Mouse (Mus musculus): ENCODE measurements at regions not wholly inside any gene's neighbourhood (a gene's known extent, or its start where the extent isn't known, plus 50 kb on each side); places are given as distances from the start of the nearest gene placed in this dataset.

DNA sequence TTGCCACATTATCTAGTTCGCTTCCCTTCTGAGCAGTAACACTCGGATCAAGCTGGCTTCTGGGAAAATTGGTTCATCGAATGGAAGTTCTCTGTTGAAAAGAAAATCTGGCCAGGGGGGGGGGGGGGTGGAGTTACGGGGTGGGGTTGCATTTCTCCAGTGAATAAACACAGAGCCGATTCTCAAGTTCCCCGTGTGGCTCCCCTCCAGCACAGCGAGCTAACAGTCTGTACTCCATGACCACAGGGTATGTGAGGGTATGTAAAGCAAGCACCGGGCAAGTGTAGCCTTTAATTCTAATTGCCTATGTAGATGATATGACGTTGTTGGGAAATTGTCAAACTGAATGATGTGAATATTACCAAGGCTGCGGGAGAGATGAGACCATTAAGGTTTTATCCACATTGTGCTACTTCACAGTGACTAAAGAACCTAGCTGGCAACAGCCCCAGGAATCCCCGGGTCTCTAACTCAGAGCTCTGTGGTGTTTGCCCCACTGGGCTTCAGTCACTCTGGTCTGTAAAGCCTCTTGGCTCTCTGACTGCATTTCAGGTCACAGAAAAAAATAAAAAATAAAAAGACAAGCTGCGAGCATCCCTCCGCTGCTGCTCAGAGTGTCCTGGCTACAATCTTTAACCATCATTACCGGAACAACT lies 203.1 kb downstream of the Cbln4 start:
- TF ChIP-seq CTCF (IDR thresholded peaks at IDR 0.05; ENCODE audit: extremely low read depth, insufficient read length, insufficient replicate concordance, low read depth, low read length) (no peak), POLR2A (IDR thresholded peaks at IDR 0.05; ENCODE audit: low read depth, low read length) (no peak)
